Mouse (Mus musculus): Measurements from ENCODE around the gene Plcg2.

GRCm38 (mm10) chr8:117658990-117659389 lies 160.9 kb downstream of the Plcg2 start:
- TF ChIP-seq POLR2A (IDR thresholded peaks at IDR 0.05; ENCODE audit: extremely low read depth, insufficient read depth, low read length) (no peak), CTCF (IDR thresholded peaks at IDR 0.05; ENCODE audit: extremely low read depth, insufficient read depth, low read length) (no peak)

All from cortical plate, adult 2 months (tissue).